Mouse (Mus musculus) heart, embryonic 11.5 days (tissue): Measurements from ENCODE around the gene Sgpl1. TPM values are rescaled to one million over a fixed set of nuclear protein-coding genes. Genes with fewer than 3 reads are reported as not detected.

Experiments
- ATAC-seq: fragments of 200-750 bp; cut with Nextera tagmentation; replicated peaks from 2 replicates; pipeline ENCODE4 v1.8.0; 2017; ENCODE audit warnings: moderate library complexity; ENCODE audit not compliant: insufficient number of reproducible peaks, low FRiP score, low TSS enrichment
- H3K27ac ChIP-seq: fragments of 300-500 bp; sonication (generic); 2 replicates; pipeline ENCODE4 v1.5.1; 2014; ENCODE audit warnings: mild to moderate bottlenecking, low read depth, low read length
- H3K27me3 ChIP-seq: fragments of 300-500 bp; sonication (generic); 2 replicates; pipeline ENCODE4 v1.6.1; 2014; ENCODE audit warnings: mild to moderate bottlenecking, low read length, mixed read lengths; ENCODE audit not compliant: control insufficient read depth, insufficient read depth
- H3K36me3 ChIP-seq: fragments of 300-500 bp; sonication (generic); 2 replicates; pipeline ENCODE4 v1.6.1; 2014; ENCODE audit warnings: mild to moderate bottlenecking, low read length, moderate library complexity, mixed read lengths; ENCODE audit not compliant: control insufficient read depth, insufficient read depth
- H3K4me1 ChIP-seq: fragments of 300-500 bp; sonication (generic); 2 replicates; pipeline ENCODE4 v1.6.1; 2014; ENCODE audit warnings: low read length; ENCODE audit not compliant: control insufficient read depth, insufficient read depth
- H3K4me2 ChIP-seq: fragments of 300-500 bp; sonication (generic); 2 replicates; pipeline ENCODE4 v1.6.1; 2014; ENCODE audit warnings: mild to moderate bottlenecking, moderate library complexity
- H3K4me3 ChIP-seq: fragments of 300-500 bp; sonication (generic); 2 replicates; pipeline ENCODE4 v1.5.1; 2014; ENCODE audit warnings: low read depth, low read length
- H3K9ac ChIP-seq: fragments of 300-500 bp; sonication (generic); 2 replicates; pipeline ENCODE4 v1.6.1; 2014; ENCODE audit warnings: mild to moderate bottlenecking, low read depth, low read length, moderate library complexity
- H3K9me3 ChIP-seq: fragments of 300-500 bp; sonication (generic); replicated peaks from 2 replicates; pipeline ENCODE4 v1.6.1; 2016; ENCODE audit warnings: low read length; ENCODE audit not compliant: control insufficient read depth
- WGBS: fragments of 180-500 bp; shearing (Covaris S2); extraction: QIAGEN DNeasy Blood & Tissue Kit; methylation state at CpG from one replicate; pipeline ENCODE4 v1.1.7; 2014; ENCODE audit not compliant: insufficient replicate concordance; 5-methylcytosine and 5-hydroxymethylcytosine counted together
- polyA plus RNA-seq: library from polyadenylated mRNA; unstranded; fragments of >200 nt; fragmentation: Nextera tagmentation; extraction: Ambion mirVana; gene quantifications from 2 replicates; pipeline ENCODE4 v1.2.1, GENCODE M21; 2014

The Sgpl1 gene
- polyA plus RNA-seq, 1 experiment from 2014 or later: 32.6 TPM

GRCm38 (mm10) chr10:61068436-61069192 is 78.9 kb downstream of the Sgpl1 start:
- H3K4me3 ChIP-seq: peak overlapping the region; percentile 4; the same call in 1 of the 2 replicates
- H3K9ac ChIP-seq: peak overlapping the region; percentile 56
- H3K9me3 ChIP-seq: no peaks in the 10 kb centered on the region
- ATAC-seq: no peak; the same call in 1 of the 2 replicates
- H3K4me2 ChIP-seq: peak overlapping the region; percentile 53
- no peaks in the 10 kb centered on the region for H3K27me3 ChIP-seq
- H3K27ac ChIP-seq: peak overlapping the region; percentile 70
- no peaks in the 10 kb centered on the region for H3K36me3 ChIP-seq
- H3K4me1 ChIP-seq: peaks cover 30% of the 10 kb centered on the region
- WGBS: 2% methylated on average over 8 of the region's 8 CpGs

DNA sequence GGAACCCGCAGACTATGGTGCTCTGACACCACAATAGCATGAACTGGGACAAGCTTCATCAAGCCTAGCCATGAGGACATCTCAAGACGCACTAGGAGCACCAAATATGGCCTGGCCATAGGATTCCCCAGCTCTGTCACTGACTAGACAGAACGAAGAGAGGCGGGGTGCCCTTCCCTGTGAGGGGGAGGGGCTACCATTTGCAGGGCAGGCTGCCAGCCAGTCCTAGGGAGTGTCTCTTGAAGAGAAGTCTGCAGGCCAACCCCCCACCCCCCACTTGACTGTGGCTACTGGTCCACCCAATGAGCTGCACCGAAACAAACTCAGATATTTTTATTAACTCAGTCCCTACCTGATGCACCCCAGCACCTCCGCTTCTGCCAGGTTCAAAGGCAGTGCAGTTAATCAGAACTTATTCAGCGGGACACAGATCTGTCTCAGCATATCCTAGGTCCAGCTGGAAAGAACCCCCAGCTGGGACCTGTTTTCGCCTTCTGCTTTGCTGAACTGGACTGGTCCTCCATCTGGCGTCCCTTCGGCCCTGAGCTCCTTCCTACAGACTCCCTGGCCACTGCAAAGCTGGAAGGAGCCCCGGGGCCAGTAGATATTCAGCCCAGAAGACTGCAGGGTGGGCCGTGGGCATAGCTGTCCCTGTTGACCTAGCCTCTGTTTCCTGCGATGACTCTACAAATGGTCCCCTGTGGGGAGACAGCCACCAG is 82.1 kb downstream of the Sgpl1 start:
- peak overlapping the region; percentile 45 for H3K4me2 ChIP-seq
- H3K9me3 ChIP-seq: no peaks in the 10 kb centered on the region
- WGBS: 49% methylated on average over 13 of the region's 13 CpGs
- no peaks in the 10 kb centered on the region for H3K36me3 ChIP-seq
- no peaks in the 10 kb centered on the region for H3K27me3 ChIP-seq
- no peak overlapping the region for H3K9ac ChIP-seq
- H3K4me3 ChIP-seq: no peak overlapping the region
- ATAC-seq: no peak
- H3K27ac ChIP-seq: no peak overlapping the region
- H3K4me1 ChIP-seq: peaks cover 28% of the 10 kb centered on the region

- WGBS: 10% methylated on average over 8 of the region's 8 CpGs
- Histone ChIP-seq H3K27me3 (no peaks in the 10 kb centered on the region), H3K9me3 (no peaks in the 10 kb centered on the region), H3K9ac (no peak overlapping the region), H3K4me2 (peak overlapping the region; percentile 45), H3K4me1 (peaks cover 30% of the 10 kb centered on the region), H3K4me3 (no peak overlapping the region), H3K27ac (no peak overlapping the region), H3K36me3 (no peaks in the 10 kb centered on the region)
- 0 out of 2 replicates have a peak, but pooled peaks have one; percentile 37 for ATAC-seq
Measured at GRCm38 (mm10) chr10:61064635-61065034, 82.9 kb downstream of the Sgpl1 start.

GRCm38 (mm10) chr10:61063271-61063864 is 84.1 kb downstream of the Sgpl1 start:
- no peaks in the 10 kb centered on the region for H3K27me3 ChIP-seq
- H3K4me3 ChIP-seq: no peak overlapping the region
- H3K4me2 ChIP-seq: no peak overlapping the region
- 89% methylated on average over 10 of the region's 10 CpGs for WGBS
- H3K4me1 ChIP-seq: peaks cover 20% of the 10 kb centered on the region
- no peak overlapping the region for H3K9ac ChIP-seq
- H3K36me3 ChIP-seq: no peaks in the 10 kb centered on the region
- no peaks in the 10 kb centered on the region for H3K9me3 ChIP-seq
- no peak for ATAC-seq
- H3K27ac ChIP-seq: no peak overlapping the region

GRCm38 (mm10) chr10:61059543-61060110 is 87.9 kb downstream of the Sgpl1 start:
- H3K9ac ChIP-seq: no peak overlapping the region
- ATAC-seq: no peak
- no peak overlapping the region for H3K4me2 ChIP-seq
- H3K4me1 ChIP-seq: peaks cover 6% of the 10 kb centered on the region
- WGBS: 37% methylated on average over 6 of the region's 6 CpGs
- H3K4me3 ChIP-seq: no peak overlapping the region
- no peaks in the 10 kb centered on the region for H3K27me3 ChIP-seq
- no peak overlapping the region for H3K27ac ChIP-seq
- no peaks in the 10 kb centered on the region; the same call in 1 of the 2 replicates for H3K9me3 ChIP-seq
- H3K36me3 ChIP-seq: no peaks in the 10 kb centered on the region

GRCm38 (mm10) chr10:61059101-61059500 is 88.4 kb downstream of the Sgpl1 start:
- no peaks in the 10 kb centered on the region for H3K27me3 ChIP-seq
- H3K9ac ChIP-seq: no peak overlapping the region
- H3K27ac ChIP-seq: no peak overlapping the region
- no peak overlapping the region for H3K4me2 ChIP-seq
- no peaks in the 10 kb centered on the region for H3K36me3 ChIP-seq
- no peak overlapping the region for H3K4me3 ChIP-seq
- peaks cover 6% of the 10 kb centered on the region for H3K4me1 ChIP-seq
- H3K9me3 ChIP-seq: no peaks in the 10 kb centered on the region; the same call in 1 of the 2 replicates
- no peak for ATAC-seq
- WGBS: no CpG with 5 or more reads among the region's 1 CpGs

DNA sequence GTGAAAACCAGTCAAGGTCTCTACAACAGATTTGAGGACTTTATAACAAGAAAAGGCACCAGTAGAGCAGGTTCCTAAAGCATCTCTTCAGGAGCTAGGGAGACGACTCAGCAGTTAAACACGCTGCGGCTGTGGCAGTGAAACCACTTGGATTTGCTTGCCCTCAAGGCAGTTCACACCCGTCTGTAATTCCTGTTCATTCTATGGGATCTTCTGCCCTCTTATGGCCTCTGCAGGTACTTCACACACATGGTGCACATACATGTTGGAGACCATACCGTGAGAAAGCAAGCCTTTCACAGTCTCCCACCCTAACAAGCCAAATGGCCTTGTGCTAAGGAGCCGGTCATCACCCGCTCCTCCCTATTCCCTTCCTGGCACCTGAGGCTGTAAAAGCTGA is 90.8 kb downstream of the Sgpl1 start:
- no peak for ATAC-seq
- 94% methylated on average over 7 of the region's 7 CpGs for WGBS

DNA sequence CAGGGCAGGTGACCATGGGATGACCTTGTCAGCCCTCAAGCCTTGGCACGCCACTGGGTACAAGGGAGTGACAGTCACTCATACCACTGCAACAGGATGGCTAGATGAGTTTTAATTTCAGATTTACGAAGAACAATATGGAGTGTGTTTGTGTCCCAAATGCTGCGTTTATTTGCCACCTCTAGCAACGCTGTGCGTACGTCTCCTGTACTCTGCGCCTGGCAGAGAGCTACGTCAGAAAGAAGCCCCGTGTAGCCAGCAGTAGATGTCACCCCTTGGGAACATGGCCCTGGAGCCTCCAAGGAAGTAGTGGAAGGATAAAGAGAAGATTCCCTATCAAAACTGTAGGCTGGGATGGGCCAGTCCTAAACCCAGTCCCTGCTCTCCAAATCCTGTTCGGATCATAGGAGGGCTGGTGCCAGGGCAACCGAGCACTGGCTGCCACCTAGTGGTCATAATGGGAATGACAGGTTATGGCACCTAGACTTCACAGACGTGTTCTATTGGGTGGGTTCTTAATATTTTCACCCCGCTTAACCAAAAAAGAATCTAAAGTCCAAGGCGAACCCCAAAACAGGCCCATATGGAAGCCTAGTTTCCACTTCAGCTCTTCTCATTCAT is 95.4 kb downstream of the Sgpl1 start:
- Histone ChIP-seq H3K27me3 (0 out of 2 replicates have a peak, but pooled peaks cover 2% of the 10 kb centered on the region), H3K4me1 (no peaks in the 10 kb centered on the region), H3K9ac (no peak overlapping the region), H3K9me3 (no peaks in the 10 kb centered on the region; the same call in 1 of the 2 replicates), H3K4me2 (no peak overlapping the region), H3K36me3 (no peaks in the 10 kb centered on the region), H3K4me3 (no peak overlapping the region), H3K27ac (no peak overlapping the region)
- 60% methylated on average over 14 of the region's 14 CpGs for WGBS
- no peak for ATAC-seq

More for the DNA sequence above, 90.8 kb downstream of the Sgpl1 start:
- Histone ChIP-seq H3K9ac (no peak overlapping the region), H3K4me1 (peaks cover 6% of the 10 kb centered on the region), H3K9me3 (no peaks in the 10 kb centered on the region; the same call in 1 of the 2 replicates), H3K27ac (no peak overlapping the region), H3K4me3 (no peak overlapping the region), H3K27me3 (no peaks in the 10 kb centered on the region), H3K4me2 (no peak overlapping the region), H3K36me3 (no peaks in the 10 kb centered on the region)
